Mouse (Mus musculus) spleen, postnatal 10 days (tissue): ENCODE results near the gene Zscan4f.
"Not testable (repeated sequence)": the region's sequence is repeated elsewhere in the genome, so short reads cannot be mapped to it uniquely, and the experiment has no call there.

Source experiments
- DNase-seq, 2 experiments: peaks; one replicate each; pipeline ENCODE4 v3.0.0; 2021 to 2022; ENCODE audit warnings: low spot score in 2 of 2

The Zscan4f gene

GRCm38 (mm10) chr7:11397615-11398014 lies at the start of gene Zscan4f:
Gene Zscan4f (plus strand): TSS chr7:11397915.
- not testable (repeated sequence) for DNase-seq

GRCm38 (mm10) chr7:11384641-11385040 lies 13.1 kb upstream of the Zscan4f start:
- not testable (repeated sequence) for DNase-seq
